Mouse (Mus musculus) thymus, postnatal 4 days (tissue): ENCODE data around the gene 2410004P03Rik.
A peak's percentile ranks its signal among the peaks of the same experiment; 100 is the strongest.

ENCODE experiments used
- DNase-seq: peaks from one replicate; pipeline ENCODE4 v3.0.0; 2021

2410004P03Rik gene

GRCm38 (mm10) chr12:17018468-17018867, 6.9 kb upstream of the 2410004P03Rik start:
- DNase-seq: peak; percentile 86

- DNase-seq: no peak
These were observed 4.2 kb upstream of the 2410004P03Rik start for GRCm38 (mm10) chr12:17015711-17016110.

- no peak for DNase-seq
These were observed 756 bp upstream of the 2410004P03Rik start for GRCm38 (mm10) chr12:17012067-17012899.

- DNase-seq: no peak
These were observed 2.1 kb downstream of the 2410004P03Rik start for GRCm38 (mm10) chr12:17009466-17009865.

- no peak for DNase-seq
These were observed 10.3 kb downstream of the 2410004P03Rik start for GRCm38 (mm10) chr12:17001211-17001610.

GRCm38 (mm10) chr12:17000628-17001027, 10.9 kb downstream of the 2410004P03Rik start:
- peak; percentile 45 for DNase-seq

GRCm38 (mm10) chr12:16999739-17000497, 11.6 kb downstream of the 2410004P03Rik start, which contains the start of gene Pqlc3:
Gene Pqlc3 (minus strand): TSS chr12:17000408.
- DNase-seq: peak; percentile 95

GRCm38 (mm10) chr12:16999146-16999545, 12.4 kb downstream of the 2410004P03Rik start:
- DNase-seq: peak; percentile 36

GRCm38 (mm10) chr12:16996886-16997462, 14.6 kb downstream of the 2410004P03Rik start:
- no peak for DNase-seq

- no peak for DNase-seq
These were observed 15.2 kb downstream of the 2410004P03Rik start for GRCm38 (mm10) chr12:16996281-16996680.

GRCm38 (mm10) chr12:16994291-16994690, 17.2 kb downstream of the 2410004P03Rik start:
- DNase-seq: no peak

- no peak for DNase-seq
These were observed 19.2 kb downstream of the 2410004P03Rik start for GRCm38 (mm10) chr12:16992355-16992754.

GRCm38 (mm10) chr12:16991376-16991775, 20.2 kb downstream of the 2410004P03Rik start:
- DNase-seq: no peak

GRCm38 (mm10) chr12:16985778-16986177, 25.7 kb downstream of the 2410004P03Rik start:
- DNase-seq: no peak

- no peak for DNase-seq
These were observed 34.4 kb downstream of the 2410004P03Rik start for GRCm38 (mm10) chr12:16977120-16977519.

GRCm38 (mm10) chr12:16966811-16967210, 44.7 kb downstream of the 2410004P03Rik start:
- DNase-seq: no peak

- no peak for DNase-seq
These were observed 48.2 kb downstream of the 2410004P03Rik start for GRCm38 (mm10) chr12:16963354-16963753.

GRCm38 (mm10) chr12:16958851-16959250, 52.7 kb downstream of the 2410004P03Rik start:
- peak; percentile 39 for DNase-seq
